Mouse (Mus musculus) liver, postnatal 0 days (tissue): ENCODE data around the gene Sbk2.

Experiments
- CTCF ChIP-seq: sonication (generic); IDR thresholded peaks from 2 replicates; pipeline ENCODE4 v1.5.1; 2016; ENCODE audit warnings: antibody characterized with exemption, low read depth
- EP300 ChIP-seq: IDR thresholded peaks from 2 replicates; pipeline ENCODE4 v1.6.1; 2016; ENCODE audit warnings: antibody characterized with exemption, low read depth, mild to moderate bottlenecking

DNA sequence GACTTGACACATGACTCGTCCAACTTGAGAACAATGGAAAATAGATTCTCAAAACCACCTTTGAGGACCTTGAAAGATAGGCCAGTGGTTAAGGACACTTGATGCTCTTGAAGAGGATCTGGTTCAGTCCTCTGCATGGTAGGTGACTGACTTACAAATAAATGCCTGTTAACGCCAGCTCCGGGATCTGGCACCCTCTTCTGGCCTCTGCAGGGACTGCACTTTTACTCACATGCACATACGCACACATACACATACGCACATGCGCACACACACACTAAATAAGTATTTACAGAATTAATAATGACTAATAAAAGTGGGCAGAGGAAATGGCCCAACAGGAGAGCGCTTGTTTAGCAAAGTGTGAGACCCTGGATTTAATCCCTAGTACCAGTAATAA is 12.6 kb upstream of the Sbk2 start:
- TF ChIP-seq EP300 (no peak), CTCF (peak; percentile 29)
